Mouse (Mus musculus) intestine, embryonic 15.5 days (tissue): ENCODE measurements around the gene Pitx1. TPM values are rescaled to one million over a fixed set of nuclear protein-coding genes. Genes with fewer than 3 reads are reported as not detected.

Source experiments
- ATAC-seq: fragments of 200-750 bp; cut with Nextera tagmentation; 2 replicates; pipeline ENCODE4 v1.8.0; 2017; ENCODE audit warnings: moderate TSS enrichment, moderate library complexity
- H3K27ac ChIP-seq: fragments of 300-500 bp; sonication (generic); 2 replicates; pipeline ENCODE4 v1.5.1; 2015; ENCODE audit warnings: mild to moderate bottlenecking, inconsistent platforms
- H3K27me3 ChIP-seq: fragments of 300-500 bp; sonication (generic); replicated peaks from 2 replicates; pipeline ENCODE4 v1.6.1; 2015; ENCODE audit warnings: inconsistent platforms
- H3K36me3 ChIP-seq: fragments of 300-500 bp; sonication (generic); 2 replicates; pipeline ENCODE4 v1.6.1; 2015; ENCODE audit warnings: inconsistent platforms
- H3K4me1 ChIP-seq: fragments of 300-500 bp; sonication (generic); replicated peaks from 2 replicates; pipeline ENCODE4 v1.6.1; 2015; ENCODE audit warnings: inconsistent platforms
- H3K4me2 ChIP-seq: fragments of 300-500 bp; sonication (generic); replicated peaks from 2 replicates; pipeline ENCODE4 v1.6.1; 2015; ENCODE audit warnings: mild to moderate bottlenecking, inconsistent platforms
- H3K4me3 ChIP-seq: fragments of 300-500 bp; sonication (generic); replicated peaks from 2 replicates; pipeline ENCODE4 v1.5.1; 2015; ENCODE audit warnings: inconsistent platforms
- H3K9ac ChIP-seq: fragments of 300-500 bp; sonication (generic); 2 replicates; pipeline ENCODE4 v1.6.1; 2015; ENCODE audit warnings: inconsistent platforms
- H3K9me3 ChIP-seq: fragments of 300-500 bp; sonication (generic); 2 replicates; pipeline ENCODE4 v1.6.1; 2016; ENCODE audit warnings: inconsistent platforms
- WGBS: fragments of 180-500 bp; shearing (Covaris S2); methylation state at CpG from one replicate; pipeline ENCODE4 v1.1.7; 2015; 5-methylcytosine and 5-hydroxymethylcytosine counted together
- polyA plus RNA-seq: library from polyadenylated mRNA; unstranded; fragments of >200 nt; fragmentation: Nextera tagmentation; extraction: Ambion mirVana; gene quantifications from 2 replicates; pipeline ENCODE4 v1.2.1, GENCODE M21; 2015

Pitx1 gene
- polyA plus RNA-seq, 1 experiment from 2014 or later, result 18.4 TPM

DNA sequence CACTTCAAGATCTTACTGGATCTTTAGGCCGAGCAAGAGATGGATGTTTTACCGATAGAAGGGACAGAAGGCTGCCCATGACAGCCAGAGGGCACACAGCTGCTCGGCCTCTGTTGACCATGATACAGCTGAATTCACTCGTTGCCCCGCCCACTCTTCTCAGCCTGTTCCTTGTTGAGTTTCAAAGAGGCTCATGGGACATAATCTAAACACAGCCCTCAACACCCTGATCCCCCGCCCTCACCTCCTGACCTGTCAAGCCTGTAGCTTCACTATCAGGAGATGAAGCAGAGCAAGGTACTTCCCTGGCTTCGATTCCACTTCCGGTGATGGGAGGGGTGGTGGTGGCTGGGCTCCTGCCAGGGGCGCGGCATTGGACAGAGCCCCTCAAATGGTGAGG lies 11.8 kb upstream of the Pitx1 start:
- Histone ChIP-seq H3K4me1 (peaks cover 21% of the 10 kb centered on the region), H3K27me3 (peaks cover 20% of the 10 kb centered on the region), H3K4me3 (no peak overlapping the region), H3K9ac (no peak overlapping the region), H3K9me3 (no peaks in the 10 kb centered on the region), H3K4me2 (peak overlapping the region; percentile 28), H3K27ac (no peak overlapping the region), H3K36me3 (no peaks in the 10 kb centered on the region)
- peak; percentile 46 for ATAC-seq
- WGBS, result 10% methylated on average over 10 of the region's 10 CpGs

DNA sequence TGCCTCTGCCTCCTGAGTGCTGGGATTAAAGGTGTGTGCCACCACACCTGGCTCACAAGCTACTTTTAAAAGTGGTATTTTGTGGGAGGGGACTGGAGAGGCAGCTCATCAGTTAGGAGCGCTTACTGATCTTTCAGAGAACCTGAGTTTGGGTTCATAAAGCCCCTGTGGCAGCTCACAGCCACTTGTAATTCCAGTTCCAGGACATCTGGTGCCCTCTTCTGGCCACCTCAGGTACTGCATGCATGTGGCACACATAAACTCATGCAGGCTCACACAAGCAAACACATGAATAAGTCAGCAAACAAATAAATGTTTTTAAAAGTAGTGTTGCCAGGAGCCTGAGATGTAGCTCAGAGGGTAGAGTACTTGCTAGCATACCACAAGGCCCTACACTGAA lies 7.7 kb upstream of the Pitx1 start:
- Histone ChIP-seq H3K9ac (no peak overlapping the region), H3K4me3 (no peak overlapping the region), H3K36me3 (no peaks in the 10 kb centered on the region), H3K4me1 (peaks cover 20% of the 10 kb centered on the region), H3K4me2 (no peak overlapping the region), H3K9me3 (no peaks in the 10 kb centered on the region), H3K27me3 (peaks cover 52% of the 10 kb centered on the region), H3K27ac (no peak overlapping the region)
- ATAC-seq, result no peak
- 97% methylated on average over 1 of the region's 1 CpGs for WGBS

DNA sequence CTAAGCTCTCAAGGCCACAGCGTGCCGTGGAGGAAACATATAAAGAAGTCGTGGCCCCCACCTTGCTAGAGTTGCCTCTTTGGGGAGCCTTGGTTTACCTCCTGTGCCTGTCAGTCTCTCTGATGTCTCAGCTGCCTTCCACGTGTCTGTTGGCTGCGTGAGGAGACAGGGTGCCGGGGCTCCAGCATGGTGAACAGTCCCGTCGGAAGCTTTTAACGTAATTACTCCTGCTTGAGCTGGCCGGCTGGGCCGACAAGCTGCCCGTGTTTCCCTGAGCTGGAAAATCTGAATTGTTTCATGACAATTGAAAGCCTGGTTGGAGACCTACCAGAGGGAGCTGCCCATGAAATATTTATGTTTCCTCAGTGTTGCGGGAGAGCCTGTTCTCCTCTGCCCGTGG lies 4.2 kb upstream of the Pitx1 start:
- peaks cover 73% of the 10 kb centered on the region for H3K27me3 ChIP-seq
- no peak for ATAC-seq
- H3K27ac ChIP-seq, result no peak overlapping the region

DNA sequence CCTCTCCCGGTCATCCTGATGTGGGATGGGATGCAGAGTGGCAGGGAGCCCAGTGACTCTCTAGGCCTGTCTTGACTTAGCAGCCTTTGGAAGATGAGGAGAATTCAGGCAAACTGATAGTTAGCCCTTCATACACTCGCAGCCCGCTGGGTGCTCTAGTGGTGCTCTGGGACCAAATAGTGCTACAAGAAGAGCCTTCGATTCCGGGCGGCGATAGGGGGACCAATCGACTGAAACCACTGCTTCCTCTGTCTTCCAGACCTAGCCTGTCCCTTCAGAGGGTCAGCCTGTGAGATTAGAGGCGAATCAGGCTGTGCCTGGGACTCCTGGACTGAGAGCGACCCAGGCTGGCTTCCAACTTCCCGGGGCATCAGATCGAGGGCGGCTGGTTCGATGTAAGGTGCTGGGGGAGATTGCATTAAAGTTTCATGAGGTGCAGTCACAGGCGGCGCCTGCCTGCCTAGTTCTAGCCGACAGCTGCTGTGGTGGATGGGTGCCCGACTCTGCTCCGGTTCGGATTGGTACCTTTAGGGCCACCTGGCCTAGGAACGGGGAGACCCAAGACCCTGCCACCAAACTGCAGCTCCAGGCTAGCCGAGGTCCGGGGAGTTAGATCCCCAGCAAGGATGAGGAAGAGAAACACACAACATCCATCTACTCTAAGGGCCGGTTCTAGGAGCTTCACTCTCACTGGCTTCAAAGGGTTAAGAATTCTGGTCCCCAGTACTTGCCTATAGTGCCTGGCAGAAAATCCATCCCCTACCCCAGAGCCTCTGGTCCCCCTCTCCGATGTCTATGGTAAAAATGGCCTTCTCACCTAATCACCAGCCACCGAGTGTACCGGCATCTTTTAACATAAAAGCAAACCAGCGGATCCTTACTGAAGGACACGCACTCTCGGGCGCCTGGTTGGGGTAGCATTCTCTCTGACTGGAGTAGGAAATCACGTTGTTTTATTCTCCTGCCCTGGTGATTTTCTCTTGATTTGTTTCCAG lies 1.1 kb upstream of the Pitx1 start:
- H3K4me3 ChIP-seq, result no peak overlapping the region
- ATAC-seq, result no peak
- WGBS, result 18% methylated on average over 32 of the region's 32 CpGs

More for the DNA sequence above, 4.2 kb upstream of the Pitx1 start:
- no peak overlapping the region for H3K4me3 ChIP-seq
- H3K9ac ChIP-seq, result no peak overlapping the region
- 0 out of 2 replicates have a peak, but pooled peaks cover 8% of the 10 kb centered on the region for H3K4me1 ChIP-seq
- H3K9me3 ChIP-seq, result no peaks in the 10 kb centered on the region
- WGBS, result 51% methylated on average over 14 of the region's 14 CpGs
- H3K4me2 ChIP-seq, result no peak overlapping the region
- H3K36me3 ChIP-seq, result no peaks in the 10 kb centered on the region

DNA sequence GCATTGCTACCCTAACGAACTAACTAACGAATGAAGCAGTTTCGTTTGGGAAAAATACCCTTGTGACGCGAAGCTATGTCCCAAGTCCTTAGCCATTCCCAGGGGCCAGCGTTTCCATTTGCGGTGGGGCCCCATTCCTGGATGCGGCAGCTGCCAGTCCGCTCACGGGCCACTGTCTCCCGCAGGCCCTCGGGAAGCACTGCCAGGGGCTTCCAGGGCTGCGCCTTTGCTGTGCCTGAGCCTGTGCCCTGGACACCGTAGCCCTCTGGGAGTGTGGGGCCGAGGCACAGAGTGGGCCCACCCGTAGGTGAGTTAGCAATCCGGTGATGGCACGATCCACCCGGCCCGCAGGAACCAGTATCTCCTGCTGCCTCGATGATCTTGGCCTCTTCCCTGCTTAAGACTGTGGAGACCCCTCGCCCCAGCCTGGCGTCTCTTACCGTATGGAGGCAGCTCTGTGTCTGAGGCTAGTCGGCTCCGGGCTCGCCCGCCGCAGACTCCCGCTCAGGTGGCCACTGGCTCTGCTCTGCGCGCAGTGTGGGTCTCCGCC lies 369 bp downstream of the Pitx1 start:
- H3K9me3 ChIP-seq, result no peaks in the 10 kb centered on the region
- no peaks in the 10 kb centered on the region for H3K36me3 ChIP-seq
- H3K4me2 ChIP-seq, result peak overlapping the region; percentile 64
- H3K4me1 ChIP-seq, result peaks cover 17% of the 10 kb centered on the region
- H3K9ac ChIP-seq, result peak overlapping the region; percentile 34
- H3K4me3 ChIP-seq, result peak overlapping the region; percentile 29
- 3% methylated on average over 33 of the region's 33 CpGs for WGBS
- H3K27ac ChIP-seq, result no peak overlapping the region
- H3K27me3 ChIP-seq, result peaks cover 92% of the 10 kb centered on the region
- no peak for ATAC-seq

More for the DNA sequence above, 1.1 kb upstream of the Pitx1 start:
- H3K36me3 ChIP-seq, result no peaks in the 10 kb centered on the region
- H3K4me2 ChIP-seq, result 0 out of 2 replicates have a peak overlapping the region, but pooled peaks have one; percentile 6
- no peak overlapping the region for H3K9ac ChIP-seq
- H3K4me1 ChIP-seq, result 0 out of 2 replicates have a peak, but pooled peaks cover 8% of the 10 kb centered on the region
- no peak overlapping the region for H3K27ac ChIP-seq
- H3K9me3 ChIP-seq, result no peaks in the 10 kb centered on the region
- peaks cover 93% of the 10 kb centered on the region for H3K27me3 ChIP-seq

DNA sequence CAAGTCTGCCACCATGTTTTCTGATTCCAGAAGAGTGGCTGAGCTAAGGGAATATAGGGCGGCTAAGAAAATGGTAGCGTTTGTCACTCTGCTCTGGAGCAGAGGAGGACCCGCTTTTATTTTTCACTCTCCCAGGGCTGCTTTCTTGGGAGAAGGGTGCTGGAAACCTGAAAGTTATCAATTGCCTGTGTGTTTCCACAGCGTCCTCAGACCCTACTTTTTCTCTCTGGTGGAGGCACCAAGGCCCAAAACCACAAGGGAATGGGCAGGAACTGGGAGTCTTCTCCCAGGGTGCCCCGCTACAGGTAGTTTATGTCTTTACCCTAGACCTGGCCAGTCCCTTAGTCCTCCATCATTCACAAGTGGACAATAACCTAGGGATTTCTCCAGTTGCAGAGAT lies 1.3 kb downstream of the Pitx1 start:
- Histone ChIP-seq H3K4me3 (no peak overlapping the region), H3K4me1 (peaks cover 22% of the 10 kb centered on the region), H3K27me3 (peaks cover 91% of the 10 kb centered on the region), H3K9ac (no peak overlapping the region), H3K36me3 (no peaks in the 10 kb centered on the region), H3K9me3 (no peaks in the 10 kb centered on the region), H3K27ac (no peak overlapping the region), H3K4me2 (no peak overlapping the region)
- WGBS, result 34% methylated on average over 5 of the region's 5 CpGs
- ATAC-seq, result no peak

DNA sequence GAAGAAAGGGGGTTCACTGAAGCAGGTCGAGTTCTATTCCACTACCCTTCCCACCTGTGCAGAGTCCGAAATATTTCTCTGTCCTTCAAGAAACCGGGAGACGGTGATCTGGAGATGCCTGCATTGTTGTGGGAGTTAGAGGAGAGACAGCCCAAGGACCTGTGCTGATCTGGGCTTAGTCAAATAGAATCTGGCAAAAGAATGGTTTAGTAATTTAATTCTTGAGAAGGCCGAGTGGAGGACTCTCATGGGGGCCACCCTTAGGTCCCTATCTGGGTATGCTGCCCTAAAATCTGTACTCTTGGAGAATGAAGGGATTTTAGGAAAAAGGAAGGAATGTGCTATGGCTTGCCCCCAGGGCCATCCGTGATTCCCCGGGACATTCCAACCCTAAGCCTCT lies 2.1 kb downstream of the Pitx1 start:
- no peaks in the 10 kb centered on the region for H3K36me3 ChIP-seq
- H3K27ac ChIP-seq, result no peak overlapping the region
- H3K9ac ChIP-seq, result no peak overlapping the region
- no peak overlapping the region for H3K4me3 ChIP-seq
- H3K9me3 ChIP-seq, result no peaks in the 10 kb centered on the region
- H3K27me3 ChIP-seq, result peaks cover 85% of the 10 kb centered on the region
- H3K4me2 ChIP-seq, result no peak overlapping the region
- peaks cover 22% of the 10 kb centered on the region for H3K4me1 ChIP-seq
- ATAC-seq, result no peak
- WGBS, result 23% methylated on average over 7 of the region's 7 CpGs

DNA sequence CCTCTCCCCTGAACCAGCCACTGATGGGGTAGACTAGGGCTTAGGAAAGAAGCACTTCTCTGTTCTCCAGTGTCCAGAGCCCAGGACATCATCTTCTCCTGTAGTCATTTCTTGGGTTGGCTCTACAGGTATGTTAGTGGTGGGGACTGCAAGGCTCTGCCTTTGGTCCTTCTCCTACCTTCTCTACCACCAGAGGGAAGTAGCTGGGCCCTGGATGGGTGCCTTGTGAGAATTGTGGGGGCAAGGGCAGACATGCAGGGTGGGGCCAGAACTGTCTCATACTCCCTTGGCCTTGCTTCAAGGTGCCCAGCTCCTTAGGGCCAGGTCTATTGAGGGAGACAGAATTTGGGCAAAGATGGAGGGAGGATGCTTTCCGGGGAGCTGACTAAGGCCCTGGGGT lies 3.4 kb downstream of the Pitx1 start:
- H3K4me3 ChIP-seq, result no peak overlapping the region
- H3K36me3 ChIP-seq, result no peaks in the 10 kb centered on the region
- H3K27ac ChIP-seq, result no peak overlapping the region
- H3K9ac ChIP-seq, result no peak overlapping the region
- H3K27me3 ChIP-seq, result peaks cover 87% of the 10 kb centered on the region
- WGBS, result 50% methylated on average over 1 of the region's 1 CpGs
- no peak for ATAC-seq
- H3K9me3 ChIP-seq, result no peaks in the 10 kb centered on the region
- no peak overlapping the region for H3K4me2 ChIP-seq
- H3K4me1 ChIP-seq, result peaks cover 22% of the 10 kb centered on the region

DNA sequence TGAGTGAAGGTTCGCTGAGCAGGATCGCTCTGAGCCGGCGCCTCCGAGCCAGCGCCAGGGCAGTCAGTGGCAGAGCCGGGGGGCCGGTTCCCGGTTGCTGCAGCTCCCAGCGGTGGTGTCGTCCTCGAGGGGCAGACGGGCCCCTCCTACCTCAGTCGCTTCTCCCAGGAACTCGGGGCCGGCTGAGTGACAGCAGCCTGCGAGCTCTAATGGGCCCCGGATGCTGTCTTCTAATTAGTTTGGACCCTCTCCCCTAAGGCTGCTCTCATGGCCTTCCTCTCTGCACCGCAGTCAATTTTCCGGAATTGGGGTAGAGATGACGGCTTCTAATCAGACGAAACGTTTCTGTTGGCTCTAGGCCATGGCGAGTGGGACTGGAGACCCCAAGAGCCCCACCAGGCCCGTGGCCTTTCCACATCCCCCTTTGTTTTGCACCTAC lies 4.3 kb downstream of the Pitx1 start:
- 8% methylated on average over 25 of the region's 25 CpGs for WGBS
- Histone ChIP-seq H3K27ac (peak overlapping the region; percentile 51; the same call in 1 of the 2 replicates), H3K27me3 (peaks cover 83% of the 10 kb centered on the region), H3K36me3 (no peaks in the 10 kb centered on the region), H3K9me3 (no peaks in the 10 kb centered on the region), H3K4me3 (peak overlapping the region; percentile 43), H3K4me1 (peaks cover 22% of the 10 kb centered on the region), H3K9ac (0 out of 2 replicates have a peak overlapping the region, but pooled peaks have one; percentile 26), H3K4me2 (peak overlapping the region; percentile 61)
- no peak for ATAC-seq

DNA sequence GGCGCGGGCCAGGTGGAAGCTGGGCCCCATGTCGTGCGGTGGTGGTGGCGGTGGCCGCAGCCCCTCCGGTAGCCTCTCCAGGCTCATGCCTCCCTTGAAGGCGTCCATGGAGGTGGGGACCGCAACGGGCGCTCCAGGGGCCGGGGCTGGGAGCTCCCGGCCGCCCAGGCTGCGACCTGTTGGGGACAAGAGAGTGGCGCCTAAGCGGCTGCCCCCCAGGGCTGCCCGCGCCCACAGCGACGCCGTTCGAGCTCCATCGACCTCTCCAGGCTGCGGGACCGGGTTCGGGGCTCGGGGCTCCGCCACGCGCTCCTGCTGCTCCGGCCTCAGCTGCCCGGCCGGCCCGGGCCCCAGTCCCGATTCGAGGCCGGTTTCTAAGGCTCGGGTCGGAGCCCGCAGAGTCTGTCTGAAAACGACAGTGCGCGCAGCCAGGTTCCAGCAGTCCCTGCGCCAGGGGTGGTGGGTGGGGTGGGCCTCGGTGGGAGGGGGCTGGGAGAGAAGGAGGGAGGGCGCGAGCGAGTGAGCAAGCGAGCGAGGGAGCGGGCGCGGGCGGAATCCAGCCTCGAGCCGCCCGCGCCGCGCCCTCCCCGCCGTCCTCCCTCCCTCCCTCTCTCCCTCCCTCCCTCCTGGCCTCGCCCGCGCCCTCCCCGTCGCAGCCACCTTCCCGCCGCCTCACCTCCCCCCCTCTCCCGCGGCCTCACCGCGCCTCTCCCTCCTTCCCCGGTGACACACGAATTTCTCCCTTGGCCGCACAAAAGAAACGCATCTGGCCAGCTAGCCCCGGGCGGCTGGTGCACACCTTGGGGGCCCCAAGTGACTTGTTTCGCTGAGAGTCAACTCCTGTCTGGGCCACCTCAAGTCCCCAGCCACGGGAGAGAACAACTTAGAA lies 4.9 kb downstream of the Pitx1 start:
- Histone ChIP-seq H3K4me1 (peaks cover 26% of the 10 kb centered on the region), H3K9ac (peak overlapping the region; percentile 48), H3K27ac (peak overlapping the region; percentile 66), H3K36me3 (no peaks in the 10 kb centered on the region), H3K27me3 (peaks cover 80% of the 10 kb centered on the region), H3K4me2 (peak overlapping the region; percentile 61), H3K9me3 (no peaks in the 10 kb centered on the region), H3K4me3 (peak overlapping the region; percentile 43)
- under 1% methylated on average over 65 of the region's 82 CpGs for WGBS
- peak; percentile 76 for ATAC-seq

DNA sequence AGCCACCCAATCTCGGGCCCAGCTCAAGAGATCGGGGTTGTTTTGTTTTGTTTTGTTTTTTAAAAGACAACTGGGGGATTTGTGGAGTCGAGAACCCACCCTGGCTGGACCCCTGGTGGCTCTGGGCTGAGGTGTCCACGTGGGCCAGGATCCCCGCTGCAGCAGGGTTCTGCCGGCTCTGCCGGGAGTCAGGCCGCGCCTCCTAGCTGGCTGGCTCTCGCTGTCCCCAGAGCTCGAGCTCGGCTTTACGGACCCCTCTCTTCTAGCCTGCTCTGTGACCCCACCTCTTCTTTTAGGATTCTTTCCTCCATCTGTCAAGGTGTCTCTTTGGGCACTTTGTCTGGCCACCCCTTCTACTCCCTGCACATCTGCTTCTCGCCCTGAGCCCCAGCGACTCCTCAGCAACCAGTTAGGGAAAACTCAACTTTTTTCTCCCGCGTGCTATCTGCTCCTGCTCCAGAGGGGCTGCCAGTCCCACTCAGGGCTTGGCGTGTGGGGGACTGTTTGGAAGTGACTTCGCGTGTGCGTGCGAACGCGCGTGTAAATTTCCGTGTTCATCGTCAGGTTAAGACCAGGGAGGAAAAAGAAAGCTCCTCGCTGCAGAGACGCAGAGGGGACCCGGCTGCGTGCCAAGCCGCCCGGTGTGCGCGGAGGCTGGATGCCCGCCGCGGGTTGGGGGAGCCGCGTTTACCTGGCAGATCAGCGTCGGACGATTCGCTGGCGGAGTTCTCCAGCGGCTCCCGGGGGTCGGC lies 5.7 kb downstream of the Pitx1 start:
- Histone ChIP-seq H3K27me3 (peaks cover 80% of the 10 kb centered on the region), H3K9ac (peak overlapping the region; percentile 48), H3K4me2 (peak overlapping the region; percentile 61), H3K4me3 (peak overlapping the region; percentile 43), H3K9me3 (no peaks in the 10 kb centered on the region), H3K27ac (peak overlapping the region; percentile 66), H3K4me1 (peaks cover 25% of the 10 kb centered on the region), H3K36me3 (no peaks in the 10 kb centered on the region)
- ATAC-seq, result no peak
- under 1% methylated on average over 48 of the region's 48 CpGs for WGBS
